Mouse (Mus musculus) neural tube, embryonic 15.5 days (tissue): ENCODE data around the gene AW549877. TPM values are rescaled to one million over a fixed set of nuclear protein-coding genes. Genes with fewer than 3 reads are reported as not detected.

ENCODE experiments used
- ATAC-seq: fragments of 200-750 bp; cut with Nextera tagmentation; 2 replicates; pipeline ENCODE4 v1.8.0; 2017; ENCODE audit warnings: mild to moderate bottlenecking, moderate TSS enrichment, moderate library complexity; ENCODE audit not compliant: low FRiP score
- H3K27ac ChIP-seq: fragments of 300-500 bp; sonication (generic); replicated peaks from 2 replicates; pipeline ENCODE4 v1.5.1; 2015; ENCODE audit warnings: mild to moderate bottlenecking, inconsistent platforms
- H3K27me3 ChIP-seq: fragments of 300-500 bp; sonication (generic); replicated peaks from 2 replicates; pipeline ENCODE4 v1.6.1; 2015; ENCODE audit warnings: inconsistent platforms
- H3K36me3 ChIP-seq: fragments of 300-500 bp; sonication (generic); 2 replicates; pipeline ENCODE4 v1.6.1; 2015; ENCODE audit warnings: inconsistent platforms
- H3K4me1 ChIP-seq: fragments of 300-500 bp; sonication (generic); 2 replicates; pipeline ENCODE4 v1.6.1; 2015; ENCODE audit warnings: inconsistent platforms
- H3K4me2 ChIP-seq: fragments of 300-500 bp; sonication (generic); 2 replicates; pipeline ENCODE4 v1.6.1; 2015; ENCODE audit warnings: inconsistent platforms, mild to moderate bottlenecking, moderate library complexity
- H3K4me3 ChIP-seq: fragments of 300-500 bp; sonication (generic); replicated peaks from 2 replicates; pipeline ENCODE4 v1.5.1; 2015; ENCODE audit warnings: mild to moderate bottlenecking, inconsistent platforms
- H3K9ac ChIP-seq: fragments of 300-500 bp; sonication (generic); replicated peaks from 2 replicates; pipeline ENCODE4 v1.6.1; 2015; ENCODE audit warnings: mild to moderate bottlenecking, inconsistent platforms
- H3K9me3 ChIP-seq: fragments of 300-500 bp; sonication (generic); replicated peaks from 2 replicates; pipeline ENCODE4 v1.6.1; 2016; ENCODE audit warnings: inconsistent platforms
- WGBS: fragments of 180-500 bp; shearing (Covaris S2); methylation state at CpG from one replicate; pipeline ENCODE4 v1.1.7; 2015; ENCODE audit warnings: mixed read lengths; 5-methylcytosine and 5-hydroxymethylcytosine counted together
- polyA plus RNA-seq: library from polyadenylated mRNA; unstranded; fragments of >200 nt; fragmentation: Nextera tagmentation; extraction: Ambion mirVana; gene quantifications from 2 replicates; pipeline ENCODE4 v1.2.1, GENCODE M21; 2015

The AW549877 gene
- polyA plus RNA-seq, 1 experiment from 2014 or later, result 34.4 TPM

- no peaks in the 10 kb centered on the region for H3K27me3 ChIP-seq
- H3K4me2 ChIP-seq, result peak overlapping the region; percentile 64
- ATAC-seq, result peak; percentile 19; the same call in 1 of the 2 replicates
- H3K9ac ChIP-seq, result peak overlapping the region; percentile 88
- H3K9me3 ChIP-seq, result no peaks in the 10 kb centered on the region
- H3K36me3 ChIP-seq, result peaks cover 13% of the 10 kb centered on the region
- H3K4me1 ChIP-seq, result peaks cover 5% of the 10 kb centered on the region; the same call in 1 of the 2 replicates
- H3K27ac ChIP-seq, result peak overlapping the region; percentile 92
- 84% methylated on average over 3 of the region's 3 CpGs for WGBS
- peak overlapping the region; percentile 63 for H3K4me3 ChIP-seq
Measured at GRCm38 (mm10) chr15:3979871-3980270, 15.7 kb downstream of the AW549877 start.

- WGBS, result under 1% methylated on average over 50 of the region's 61 CpGs
- H3K27ac ChIP-seq, result peak within 1 kb of the TSS; percentile 92
- peak; percentile 93 for ATAC-seq
- no peaks in the 10 kb centered on the region for H3K27me3 ChIP-seq
- no peaks in the 10 kb centered on the region for H3K9me3 ChIP-seq
- peak within 1 kb of the TSS; percentile 88 for H3K9ac ChIP-seq
- H3K4me1 ChIP-seq, result peaks cover 5% of the 10 kb centered on the region; the same call in 1 of the 2 replicates
- peak within 1 kb of the TSS; percentile 63 for H3K4me3 ChIP-seq
- H3K36me3 ChIP-seq, result peaks cover 8% of the 10 kb centered on the region; the same call in 1 of the 2 replicates
- peak within 1 kb of the TSS; percentile 64 for H3K4me2 ChIP-seq
Measured at GRCm38 (mm10) chr15:3979061-3979848, 16.3 kb downstream of the AW549877 start, which contains the start of gene Fbxo4. Gene Fbxo4, minus strand, starts transcription at chr15:3979573.

- H3K4me3 ChIP-seq, result no peak overlapping the region
- 0 out of 2 replicates have a peak overlapping the region, but pooled peaks have one; percentile 64 for H3K4me2 ChIP-seq
- ATAC-seq, result no peak
Measured at GRCm38 (mm10) chr15:3978279-3978678, 17.3 kb downstream of the AW549877 start.

GRCm38 (mm10) chr15:3973300-3973699 is 22.2 kb downstream of the AW549877 start:
- no peaks in the 10 kb centered on the region for H3K9me3 ChIP-seq
- no peaks in the 10 kb centered on the region for H3K4me1 ChIP-seq
- H3K27me3 ChIP-seq, result no peaks in the 10 kb centered on the region
- ATAC-seq, result no peak
- no peak overlapping the region for H3K27ac ChIP-seq
- H3K36me3 ChIP-seq, result peaks cover 12% of the 10 kb centered on the region
- H3K4me3 ChIP-seq, result no peak overlapping the region
- no peak overlapping the region for H3K4me2 ChIP-seq
- H3K9ac ChIP-seq, result no peak overlapping the region
- 95% methylated on average over 3 of the region's 3 CpGs for WGBS

More at GRCm38 (mm10) chr15:3978279-3978678, 17.3 kb downstream of the AW549877 start:
- Histone ChIP-seq H3K4me1 (peaks cover 5% of the 10 kb centered on the region; the same call in 1 of the 2 replicates), H3K36me3 (peaks cover 5% of the 10 kb centered on the region; the same call in 1 of the 2 replicates), H3K9me3 (no peaks in the 10 kb centered on the region), H3K27ac (no peak overlapping the region), H3K9ac (no peak overlapping the region), H3K27me3 (no peaks in the 10 kb centered on the region)
- WGBS, result 95% methylated on average over 2 of the region's 2 CpGs

- Histone ChIP-seq H3K27ac (no peak overlapping the region), H3K9ac (no peak overlapping the region), H3K36me3 (peaks cover 12% of the 10 kb centered on the region), H3K4me3 (no peak overlapping the region), H3K27me3 (no peaks in the 10 kb centered on the region), H3K4me1 (no peaks in the 10 kb centered on the region), H3K9me3 (no peaks in the 10 kb centered on the region), H3K4me2 (no peak overlapping the region)
- 96% methylated on average over 6 of the region's 6 CpGs for WGBS
- ATAC-seq, result no peak
Measured at GRCm38 (mm10) chr15:3970193-3970592, 25.4 kb downstream of the AW549877 start.

GRCm38 (mm10) chr15:3969743-3970142 is 25.8 kb downstream of the AW549877 start:
- no peaks in the 10 kb centered on the region for H3K27me3 ChIP-seq
- no peak overlapping the region for H3K9ac ChIP-seq
- peaks cover 12% of the 10 kb centered on the region for H3K36me3 ChIP-seq
- H3K9me3 ChIP-seq, result no peaks in the 10 kb centered on the region
- H3K4me3 ChIP-seq, result no peak overlapping the region
- ATAC-seq, result no peak
- 92% methylated on average over 14 of the region's 14 CpGs for WGBS
- no peak overlapping the region for H3K4me2 ChIP-seq
- H3K27ac ChIP-seq, result no peak overlapping the region
- H3K4me1 ChIP-seq, result no peaks in the 10 kb centered on the region

- ATAC-seq, result no peak
- Histone ChIP-seq H3K27ac (no peak overlapping the region), H3K4me2 (no peak overlapping the region), H3K9ac (no peak overlapping the region), H3K4me1 (no peaks in the 10 kb centered on the region), H3K36me3 (no peaks in the 10 kb centered on the region), H3K27me3 (no peaks in the 10 kb centered on the region), H3K4me3 (no peak overlapping the region), H3K9me3 (no peaks in the 10 kb centered on the region)
- WGBS, result 84% methylated on average over 8 of the region's 8 CpGs
Measured at GRCm38 (mm10) chr15:3962251-3962650, 33.3 kb downstream of the AW549877 start.

GRCm38 (mm10) chr15:3960094-3960493 is 35.5 kb downstream of the AW549877 start:
- no peak for ATAC-seq
- H3K27me3 ChIP-seq, result no peaks in the 10 kb centered on the region
- no peak overlapping the region for H3K27ac ChIP-seq
- H3K4me1 ChIP-seq, result no peaks in the 10 kb centered on the region
- H3K4me2 ChIP-seq, result no peak overlapping the region
- no peak overlapping the region for H3K4me3 ChIP-seq
- no peak overlapping the region for H3K9ac ChIP-seq
- 63% methylated on average over 1 of the region's 1 CpGs for WGBS
- no peaks in the 10 kb centered on the region for H3K36me3 ChIP-seq
- H3K9me3 ChIP-seq, result no peaks in the 10 kb centered on the region

- ATAC-seq, result no peak
- 36% methylated on average over 4 of the region's 4 CpGs for WGBS
- H3K4me2 ChIP-seq, result no peak overlapping the region
- no peak overlapping the region for H3K9ac ChIP-seq
- H3K4me3 ChIP-seq, result no peak overlapping the region
- H3K9me3 ChIP-seq, result no peaks in the 10 kb centered on the region
- H3K4me1 ChIP-seq, result no peaks in the 10 kb centered on the region
- no peak overlapping the region for H3K27ac ChIP-seq
- H3K36me3 ChIP-seq, result no peaks in the 10 kb centered on the region
- no peaks in the 10 kb centered on the region for H3K27me3 ChIP-seq
Measured at GRCm38 (mm10) chr15:3957982-3958381, 37.6 kb downstream of the AW549877 start.

- no peak for ATAC-seq
- no peaks in the 10 kb centered on the region for H3K9me3 ChIP-seq
- WGBS, result 59% methylated on average over 2 of the region's 2 CpGs
- no peak overlapping the region for H3K27ac ChIP-seq
- no peak overlapping the region for H3K4me2 ChIP-seq
- H3K9ac ChIP-seq, result no peak overlapping the region
- H3K4me1 ChIP-seq, result no peaks in the 10 kb centered on the region
- H3K36me3 ChIP-seq, result no peaks in the 10 kb centered on the region
- no peak overlapping the region for H3K4me3 ChIP-seq
- no peaks in the 10 kb centered on the region for H3K27me3 ChIP-seq
Measured at GRCm38 (mm10) chr15:3954971-3955370, 40.6 kb downstream of the AW549877 start.

GRCm38 (mm10) chr15:3938132-3938531 is 57.4 kb downstream of the AW549877 start:
- 87% methylated on average over 2 of the region's 2 CpGs for WGBS
- H3K4me2 ChIP-seq, result no peak overlapping the region
- no peak overlapping the region for H3K9ac ChIP-seq
- no peak overlapping the region for H3K27ac ChIP-seq
- no peaks in the 10 kb centered on the region for H3K27me3 ChIP-seq
- H3K9me3 ChIP-seq, result no peaks in the 10 kb centered on the region
- no peak overlapping the region for H3K4me3 ChIP-seq
- no peaks in the 10 kb centered on the region for H3K36me3 ChIP-seq
- H3K4me1 ChIP-seq, result no peaks in the 10 kb centered on the region
- no peak for ATAC-seq

GRCm38 (mm10) chr15:3936056-3936455 is 59.5 kb downstream of the AW549877 start:
- Histone ChIP-seq H3K4me3 (no peak overlapping the region), H3K9ac (no peak overlapping the region), H3K36me3 (no peaks in the 10 kb centered on the region), H3K27ac (no peak overlapping the region), H3K4me2 (no peak overlapping the region), H3K4me1 (no peaks in the 10 kb centered on the region), H3K9me3 (no peaks in the 10 kb centered on the region), H3K27me3 (no peaks in the 10 kb centered on the region)
- 88% methylated on average over 3 of the region's 3 CpGs for WGBS
- no peak for ATAC-seq
